Mouse (Mus musculus) E14TG2a.4 (cell line): ENCODE data around the gene Slc25a31.

Experiments used
- CTCF ChIP-seq: conservative IDR thresholded peaks from 2 replicates; pipeline ENCODE4 v1.5.1; 2014; ENCODE audit warnings: low read length
- NANOG ChIP-seq: IDR thresholded peaks from 2 replicates; pipeline ENCODE4 v1.6.1; 2014; ENCODE audit warnings: borderline replicate concordance, low read length, mixed read lengths
- POU5F1 ChIP-seq: IDR thresholded peaks from 2 replicates; pipeline ENCODE4 v1.6.1; 2014; ENCODE audit warnings: low read length, borderline replicate concordance

GRCm38 (mm10) chr3:40674873-40675405 is 33.7 kb upstream of the Slc25a31 start:
- TF ChIP-seq CTCF, result no peak
- no peak for TF ChIP-seq NANOG
- no peak for TF ChIP-seq POU5F1
